8 mouse cellular contexts compared by ENCODE assay signal in genomic region chr19:4397798-4398629, GRCm38 (mm10). TPM values are rescaled to one million over a fixed set of nuclear protein-coding genes. Genes with fewer than 3 reads are reported as not detected.
DNase-seq lines count a peak whose midpoint lies in the region; ATAC-seq and TF ChIP-seq lines count a peak whose summit lies in the region.

TSS of gene Kdm2a (minus strand) at chr19:4398285.

- H3K9ac ChIP-seq in hindbrain, embryonic 16.5 days (ENCODE audit: low read depth, low read length) = peak within 1 kb of the TSS; percentile 89

- H3K4me1 ChIP-seq in cortical plate, adult 2 months (ENCODE audit: control insufficient read depth, insufficient read depth, low read length) = peaks cover 3% of the 10 kb centered on the region
- peaks cover 15% of the 10 kb centered on the region for H3K4me1 ChIP-seq in hindbrain, embryonic 16.5 days (ENCODE audit: control insufficient read depth, insufficient read depth, low read depth, low read length)

- ATAC-seq in hindbrain, embryonic 16.5 days = no peak

- under 1% methylated on average over 65 of the region's 82 CpGs for WGBS in hindbrain, embryonic 16.5 days
- WGBS in macrophage (ENCODE audit: missing documents) = 13% methylated on average over 80 of the region's 82 CpGs

- peak within 1 kb of the TSS; percentile 99 for H3K4me3 ChIP-seq in cortical plate, adult 2 months (ENCODE audit: insufficient read depth, low read length)
- H3K4me3 ChIP-seq in hindbrain, embryonic 16.5 days (ENCODE audit: low read length) = peak within 1 kb of the TSS; percentile 99
- H3K4me3 ChIP-seq in left cerebral cortex, adult 2 months = peak within 1 kb of the TSS; percentile 100
- H3K4me3 ChIP-seq in macrophage (ENCODE audit: inconsistent target) = peak within 1 kb of the TSS; percentile 23; the same call in 1 of the 2 replicates

- intact Hi-C loops in left cerebral cortex, adult 2 months (cut with DNase I) = loop anchor here (1.0 to 5.0 kb wide), 2 partner anchors 65 to 79 kb away; partner anchors contain the start of gene Syt12

- TF ChIP-seq POLR2A in cortical plate, adult 2 months (IDR thresholded peaks at IDR 0.05; ENCODE audit: extremely low read depth, insufficient read depth, low read length) = no peak

- TF ChIP-seq CTCF in cortical plate, adult 2 months (IDR thresholded peaks at IDR 0.05; ENCODE audit: extremely low read depth, insufficient read depth, low read length) = no peak
- no peak for TF ChIP-seq CTCF in left cerebral cortex, adult 2 months (IDR thresholded peaks at IDR 0.05)

- peaks cover 34% of the 10 kb centered on the region for H3K79me2 ChIP-seq in macrophage (ENCODE audit: inconsistent target)

- peak within 1 kb of the TSS; percentile 97 for H3K27ac ChIP-seq in cortical plate, adult 2 months (ENCODE audit: insufficient read depth, low read length)
- peak within 1 kb of the TSS; percentile 85 for H3K27ac ChIP-seq in hindbrain, embryonic 16.5 days (ENCODE audit: low read depth, low read length)
- peak within 1 kb of the TSS; percentile 91 for H3K27ac ChIP-seq in left cerebral cortex, adult 2 months
- H3K27ac ChIP-seq in macrophage = no peak within 1 kb of the TSS

- peak within 1 kb of the TSS; percentile 78 for H3K4me2 ChIP-seq in hindbrain, embryonic 16.5 days (ENCODE audit: low read length)

- H3K9me3 ChIP-seq in hindbrain, embryonic 16.5 days (ENCODE audit: control insufficient read depth, low read length) = no peaks in the 10 kb centered on the region

- DNase-seq in T-cell, adult 2 months (ENCODE audit: low spot score) = peak; percentile 53
- DNase-seq in gastrocnemius, adult 8-10 months (ENCODE audit: low spot score in 2 of 2) = peak; percentile 45 to 49
- DNase-seq in left cerebral cortex, adult 2 months (ENCODE audit: extremely low spot score in 1 of 2, low spot score in 2 of 2) = peak; percentile 48 to 51
- DNase-seq in right cerebral cortex, postnatal 10 days (ENCODE audit: low spot score in 2 of 2) = peak; percentile 60 to 66
- DNase-seq in urinary bladder, postnatal 14 days (ENCODE audit: low spot score) = peak; percentile 46

- no peaks in the 10 kb centered on the region for H3K27me3 ChIP-seq in hindbrain, embryonic 16.5 days (replicated peaks; ENCODE audit: control insufficient read depth, insufficient read depth, low read length)

- no peaks in the 10 kb centered on the region for H3K36me3 ChIP-seq in hindbrain, embryonic 16.5 days (ENCODE audit: control insufficient read depth, insufficient read depth, low read length)
- no peaks in the 10 kb centered on the region for H3K36me3 ChIP-seq in macrophage (ENCODE audit: inconsistent target)

RNA-seq across cellular contexts. Expression of gene Kdm2a, which starts in this region (rescaled TPM):
- polyA plus RNA-seq in cortical plate, adult 2 months (2012; rRNA removed) = 66.1 and 66.2 TPM in 2 replicates
- total RNA-seq in gastrocnemius, adult 8-10 months (2022) = 10 to 100 TPM; 30.2 to 37.7 (median 37.2) TPM
- polyA plus RNA-seq in hindbrain, embryonic 16.5 days (2015; fragmentation: Nextera tagmentation; extraction: Ambion mirVana) = 29.8 and 34.8 TPM in 2 replicates
- 10 to 100 TPM; 73.2 to 92.3 TPM for total RNA-seq in left cerebral cortex, adult 2 months (2021)
- 100 to 1,000 TPM; 184 to 397 (median 303) TPM for total RNA-seq in macrophage (2018; cell fraction: chromatin; rRNA removed)
- 10 to 100 TPM; 35.7 to 70.9 (median 55.1) TPM for total RNA-seq in macrophage (2018; cell fraction: cytosol; rRNA removed)
- 100 to 1,000 TPM; 102 to 241 (median 157) TPM for total RNA-seq in macrophage (2018; cell fraction: nucleus; rRNA removed)
- 30.1 to 62.8 TPM (median 39.7 TPM) in 3 replicates for polyA plus RNA-seq in macrophage (2018)

Comparison
In these comparisons a context has a peak if more than half of its experiments do, and no peak if none do; other contexts are left out.
1. H3K4me3 ChIP-seq: peak in every context shown above with its lines; median percentile 100 in left cerebral cortex, adult 2 months; 99 in cortical plate, adult 2 months; 99 in hindbrain, embryonic 16.5 days; 23 in macrophage.